Mouse (Mus musculus) bone marrow, adult 2 months (tissue): ENCODE data around the gene Sec14l4. TPM values are rescaled to one million over a fixed set of nuclear protein-coding genes. Genes with fewer than 3 reads are reported as not detected.
A peak's percentile ranks its signal among the peaks of the same experiment; 100 is the strongest.

Source experiments
- H3K27ac ChIP-seq: fragments of 200-500 bp; 2 replicates; pipeline ENCODE4 v1.5.1; 2012; ENCODE audit warnings: low read depth, mild to moderate bottlenecking, control low read depth, inconsistent platforms, low read length; ENCODE audit not compliant: control insufficient read depth, poor library complexity, insufficient read depth
- H3K4me1 ChIP-seq: fragments of 200-500 bp; 2 replicates; pipeline ENCODE4 v1.6.1; 2011; ENCODE audit warnings: low read length; ENCODE audit not compliant: control insufficient read depth, insufficient read depth
- H3K4me3 ChIP-seq: fragments of 200-500 bp; replicated peaks from 2 replicates; pipeline ENCODE3; 2011; ENCODE audit warnings: mild to moderate bottlenecking, low read depth, low read length, control low read depth; ENCODE audit not compliant: control insufficient read depth
- CTCF ChIP-seq: fragments of 200-500 bp; IDR thresholded peaks from 2 replicates; pipeline ENCODE4 v1.5.1; 2011; ENCODE audit warnings: low read length, control low read depth; ENCODE audit not compliant: control insufficient read depth, insufficient read depth
- POLR2A ChIP-seq: fragments of 200-500 bp; IDR thresholded peaks from 2 replicates; pipeline ENCODE4 v1.6.1; 2011; ENCODE audit warnings: low read depth, mild to moderate bottlenecking, control low read depth, low read length, borderline replicate concordance; ENCODE audit not compliant: control insufficient read depth
- WGBS: fragments of 180-500 bp; shearing (Covaris S2); methylation state at CpG from one replicate; pipeline ENCODE4 v1.1.7; 2018; 5-methylcytosine and 5-hydroxymethylcytosine counted together
- polyA plus RNA-seq: library from polyadenylated mRNA; stranded (reverse); fragments of >200 nt; gene quantifications from 2 replicates; pipeline ENCODE4 v1.2.4, GENCODE M21; 2011; ENCODE audit warnings: low replicate concordance; ENCODE audit not compliant: missing spikeins, insufficient read depth, insufficient read length

Sec14l4 gene
- polyA plus RNA-seq, 1 experiment, result 0.47 TPM

GRCm38 (mm10) chr11:4095171-4096053 lies 64.2 kb downstream of the Sec14l4 start, which contains the start of gene Mtfp1:
Gene Mtfp1, minus strand, starts transcription at chr11:4095445.
- Histone ChIP-seq H3K4me3 (peak within 1 kb of the TSS; percentile 87), H3K4me1 (peaks cover 4% of the 10 kb centered on the region), H3K27ac (peak within 1 kb of the TSS; percentile 71)
- WGBS, result 6% methylated on average over 34 of the region's 34 CpGs
- TF ChIP-seq POLR2A, result peak; percentile 54; the same call in 1 of the 2 replicates
- TF ChIP-seq CTCF, result no peak; the same call in 1 of the 2 replicates

GRCm38 (mm10) chr11:4096054-4096984 lies 65.1 kb downstream of the Sec14l4 start:
- TF ChIP-seq CTCF (no peak), POLR2A (peak; percentile 62)
- peak overlapping the region; percentile 61 for H3K4me3 ChIP-seq
- peak overlapping the region; percentile 34 for H3K27ac ChIP-seq
- H3K4me1 ChIP-seq, result peaks cover 4% of the 10 kb centered on the region
- 4% methylated on average over 45 of the region's 45 CpGs for WGBS

- Histone ChIP-seq H3K4me1 (peaks cover 4% of the 10 kb centered on the region), H3K4me3 (peak overlapping the region; percentile 61), H3K27ac (peak overlapping the region; percentile 34)
- TF ChIP-seq CTCF (no peak), POLR2A (no peak)
- 25% methylated on average over 10 of the region's 10 CpGs for WGBS
Observed at GRCm38 (mm10) chr11:4097091-4097621, 65.9 kb downstream of the Sec14l4 start.

Other genes starting within 250 kb of the Sec14l4 start
- gene Osbp2, start 167.6 kb upstream of the Sec14l4 start, polyA plus RNA-seq, result not detected in 2 replicates
- gene 4921536K21Rik, start 136.4 kb upstream of the Sec14l4 start, polyA plus RNA-seq, result 0.38 and 0.77 TPM in 2 replicates
- 0.22 and 1.2 TPM in 2 replicates for gene Dusp18, start 136.2 kb upstream of the Sec14l4 start, polyA plus RNA-seq
- 1.3 TPM in 1 of 2 replicates, not detected in the other for gene Slc35e4, start 116.8 kb upstream of the Sec14l4 start, polyA plus RNA-seq
- 16.7 and 48.3 TPM in 2 replicates for gene Tcn2, start 99.3 kb upstream of the Sec14l4 start, polyA plus RNA-seq
- 21.2 and 35.0 TPM in 2 replicates for gene Pes1, start 67.5 kb upstream of the Sec14l4 start, polyA plus RNA-seq
- not detected in 2 replicates for gene 4930556J24Rik, start 54.7 kb upstream of the Sec14l4 start, polyA plus RNA-seq
- 0.56 TPM in 1 of 2 replicates, not detected in the other for gene Gal3st1, start 47.8 kb upstream of the Sec14l4 start, polyA plus RNA-seq
- gene Sec14l3, start 33.4 kb downstream of the Sec14l4 start, polyA plus RNA-seq, result not detected in 2 replicates
- gene Mtfp1, start 64.0 kb downstream of the Sec14l4 start, polyA plus RNA-seq, result 9.0 and 10.3 TPM in 2 replicates
- gene Sec14l2, start 92.0 kb downstream of the Sec14l4 start, polyA plus RNA-seq, result 15.4 and 20.3 TPM in 2 replicates
- gene Rnf215, start 103.7 kb downstream of the Sec14l4 start, polyA plus RNA-seq, result 8.5 and 10.5 TPM in 2 replicates
- 5.0 and 5.9 TPM in 2 replicates for gene Ccdc157, start 128.8 kb downstream of the Sec14l4 start, polyA plus RNA-seq
- 26.7 and 39.7 TPM in 2 replicates for gene Sf3a1, start 128.9 kb downstream of the Sec14l4 start, polyA plus RNA-seq
- gene Tbc1d10a, start 155.3 kb downstream of the Sec14l4 start, polyA plus RNA-seq, result 5.2 and 13.5 TPM in 2 replicates
- gene Castor1, start 186.8 kb downstream of the Sec14l4 start, polyA plus RNA-seq, result 2.6 TPM in 1 of 2 replicates, not detected in the other
- 2.2 and 5.1 TPM in 2 replicates for gene Osm, start 205.0 kb downstream of the Sec14l4 start, polyA plus RNA-seq
- 0.70 TPM in 1 of 2 replicates, not detected in the other for gene Lif, start 226.1 kb downstream of the Sec14l4 start, polyA plus RNA-seq